Mouse (Mus musculus): ENCODE measurements at regions not wholly inside any gene's neighbourhood (a gene's known extent, or its start where the extent isn't known, plus 50 kb on each side); places are given as distances from the start of the nearest gene placed in this dataset.

GRCm38 (mm10) chr11:20445903-20446264 lies 97.2 kb upstream of the Sertad2 start:
- peak overlapping the region; percentile 24; the same call in 1 of the 2 replicates for H3K4me3 ChIP-seq (ENCODE audit: insufficient read depth, low read depth, low read length)
- no peaks in the 10 kb centered on the region for H3K36me3 ChIP-seq (ENCODE audit: control insufficient read depth, insufficient read depth, low read length)
- H3K27ac ChIP-seq (ENCODE audit: insufficient read depth, low read depth, low read length), result no peak overlapping the region
- peak; percentile 72 for DNase-seq
- H3K4me1 ChIP-seq (ENCODE audit: control insufficient read depth, insufficient read depth, low read length), result no peaks in the 10 kb centered on the region
- TF ChIP-seq CTCF (conservative IDR thresholded peaks at IDR 0.05; ENCODE audit: insufficient read depth, insufficient read length, low read depth, low read length), result peak; percentile 86
- no peak for TF ChIP-seq POLR2A (IDR thresholded peaks at IDR 0.05; ENCODE audit: low read depth, low read length)
- 3% methylated on average over 6 of the region's 6 CpGs for WGBS
- H3K27me3 ChIP-seq (replicated peaks; ENCODE audit: control insufficient read depth, insufficient read depth, low read length), result no peaks in the 10 kb centered on the region

GRCm38 (mm10) chr11:20452901-20453300 lies 90.2 kb upstream of the Sertad2 start:
- DNase-seq, result peak; percentile 91
- no peaks in the 10 kb centered on the region for H3K36me3 ChIP-seq (ENCODE audit: control insufficient read depth, insufficient read depth, low read length)
- no peak for TF ChIP-seq POLR2A (IDR thresholded peaks at IDR 0.05; ENCODE audit: low read depth, low read length)
- TF ChIP-seq CTCF (conservative IDR thresholded peaks at IDR 0.05; ENCODE audit: insufficient read depth, insufficient read length, low read depth, low read length), result no peak
- H3K4me1 ChIP-seq (ENCODE audit: control insufficient read depth, insufficient read depth, low read length), result peaks cover 12% of the 10 kb centered on the region; the same call in 1 of the 2 replicates
- peak overlapping the region; percentile 54 for H3K4me3 ChIP-seq (ENCODE audit: insufficient read depth, low read depth, low read length)
- WGBS, result 42% methylated on average over 4 of the region's 4 CpGs
- H3K27me3 ChIP-seq (replicated peaks; ENCODE audit: control insufficient read depth, insufficient read depth, low read length), result no peaks in the 10 kb centered on the region
- peak overlapping the region; percentile 97 for H3K27ac ChIP-seq (ENCODE audit: insufficient read depth, low read depth, low read length)

GRCm38 (mm10) chr11:20453786-20454185 lies 89.3 kb upstream of the Sertad2 start:
- Histone ChIP-seq H3K4me3 (ENCODE audit: insufficient read depth, low read depth, low read length) (peak overlapping the region; percentile 54; the same call in 1 of the 2 replicates), H3K36me3 (ENCODE audit: control insufficient read depth, insufficient read depth, low read length) (no peaks in the 10 kb centered on the region), H3K27ac (ENCODE audit: insufficient read depth, low read depth, low read length) (peak overlapping the region; percentile 97), H3K4me1 (ENCODE audit: control insufficient read depth, insufficient read depth, low read length) (peaks cover 12% of the 10 kb centered on the region; the same call in 1 of the 2 replicates), H3K27me3 (replicated peaks; ENCODE audit: control insufficient read depth, insufficient read depth, low read length) (no peaks in the 10 kb centered on the region)
- TF ChIP-seq POLR2A (IDR thresholded peaks at IDR 0.05; ENCODE audit: low read depth, low read length) (no peak), CTCF (conservative IDR thresholded peaks at IDR 0.05; ENCODE audit: insufficient read depth, insufficient read length, low read depth, low read length) (no peak)
- WGBS, result 50% methylated on average over 7 of the region's 7 CpGs
- DNase-seq, result peak; percentile 86

GRCm38 (mm10) chr11:20455085-20455864 lies 87.8 kb upstream of the Sertad2 start:
- WGBS, result under 1% methylated on average over 35 of the region's 35 CpGs
- TF ChIP-seq POLR2A (IDR thresholded peaks at IDR 0.05; ENCODE audit: low read depth, low read length), result no peak
- peak; percentile 96 for TF ChIP-seq CTCF (conservative IDR thresholded peaks at IDR 0.05; ENCODE audit: insufficient read depth, insufficient read length, low read depth, low read length)
- H3K4me1 ChIP-seq (ENCODE audit: control insufficient read depth, insufficient read depth, low read length), result peaks cover 16% of the 10 kb centered on the region
- no peaks in the 10 kb centered on the region for H3K36me3 ChIP-seq (ENCODE audit: control insufficient read depth, insufficient read depth, low read length)
- H3K27me3 ChIP-seq (replicated peaks; ENCODE audit: control insufficient read depth, insufficient read depth, low read length), result no peaks in the 10 kb centered on the region
- H3K27ac ChIP-seq (ENCODE audit: insufficient read depth, low read depth, low read length), result no peak overlapping the region
- H3K4me3 ChIP-seq (ENCODE audit: insufficient read depth, low read depth, low read length), result peak overlapping the region; percentile 59
- DNase-seq, result peak; percentile 90

DNA sequence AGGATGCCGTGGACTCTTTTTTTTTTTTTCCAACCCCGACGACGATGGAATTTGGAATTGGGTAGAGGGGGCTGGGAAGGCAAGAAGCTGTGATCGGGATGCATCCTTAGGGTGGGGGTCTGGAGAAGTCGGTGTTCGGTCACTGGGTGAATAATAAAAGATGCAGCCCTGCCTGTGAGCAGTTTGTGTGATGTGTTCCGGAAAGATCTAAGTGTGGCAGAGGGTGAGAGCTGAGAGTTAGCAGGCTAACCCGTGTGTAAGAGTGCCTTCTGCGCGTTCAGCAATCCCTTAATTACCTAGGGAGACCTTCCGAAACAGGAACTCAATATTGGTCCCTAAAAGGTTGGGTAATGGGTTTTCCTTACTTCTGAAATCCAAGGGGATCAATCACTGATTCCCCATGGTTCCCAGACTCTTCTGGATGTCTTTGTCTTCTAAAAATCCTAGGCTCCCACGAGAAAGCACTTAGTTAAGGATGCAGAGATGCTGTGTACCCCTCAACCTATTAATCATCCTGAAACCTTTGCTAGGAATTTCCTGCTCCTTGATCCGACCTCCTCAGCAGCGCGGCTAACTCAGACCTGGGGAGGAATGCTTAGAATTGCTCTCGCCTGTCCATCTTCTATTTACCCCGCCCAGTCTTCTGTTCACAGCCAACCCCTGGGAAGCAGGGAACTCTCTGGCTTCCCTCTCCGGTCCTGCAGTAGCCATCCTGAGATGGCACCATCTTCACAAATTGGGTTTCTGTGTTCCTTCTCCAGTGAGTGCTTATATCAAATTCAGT lies 87.0 kb upstream of the Sertad2 start:
- Histone ChIP-seq H3K4me1 (ENCODE audit: control insufficient read depth, insufficient read depth, low read length) (peaks cover 24% of the 10 kb centered on the region), H3K4me3 (ENCODE audit: insufficient read depth, low read depth, low read length) (peak overlapping the region; percentile 59), H3K27ac (ENCODE audit: insufficient read depth, low read depth, low read length) (no peak overlapping the region), H3K36me3 (ENCODE audit: control insufficient read depth, insufficient read depth, low read length) (no peaks in the 10 kb centered on the region), H3K27me3 (replicated peaks; ENCODE audit: control insufficient read depth, insufficient read depth, low read length) (no peaks in the 10 kb centered on the region)
- TF ChIP-seq POLR2A (IDR thresholded peaks at IDR 0.05; ENCODE audit: low read depth, low read length) (no peak), CTCF (conservative IDR thresholded peaks at IDR 0.05; ENCODE audit: insufficient read depth, insufficient read length, low read depth, low read length) (no peak)
- WGBS, result 17% methylated on average over 19 of the region's 19 CpGs
- peak; percentile 69 for DNase-seq

- Histone ChIP-seq H3K4me1 (ENCODE audit: control insufficient read depth, insufficient read depth, low read length) (peaks cover 28% of the 10 kb centered on the region), H3K36me3 (ENCODE audit: control insufficient read depth, insufficient read depth, low read length) (no peaks in the 10 kb centered on the region), H3K4me3 (ENCODE audit: insufficient read depth, low read depth, low read length) (no peak overlapping the region), H3K27ac (ENCODE audit: insufficient read depth, low read depth, low read length) (no peak overlapping the region), H3K27me3 (replicated peaks; ENCODE audit: control insufficient read depth, insufficient read depth, low read length) (no peaks in the 10 kb centered on the region)
- WGBS, result 94% methylated on average over 8 of the region's 8 CpGs
- TF ChIP-seq CTCF (conservative IDR thresholded peaks at IDR 0.05; ENCODE audit: insufficient read depth, insufficient read length, low read depth, low read length) (no peak), POLR2A (IDR thresholded peaks at IDR 0.05; ENCODE audit: low read depth, low read length) (no peak)
- DNase-seq, result no peak
These were observed 83.9 kb upstream of the Sertad2 start for GRCm38 (mm10) chr11:20459140-20459539.

GRCm38 (mm10) chr11:20460501-20460921 lies 82.5 kb upstream of the Sertad2 start:
- H3K4me3 ChIP-seq (ENCODE audit: insufficient read depth, low read depth, low read length), result no peak overlapping the region
- H3K4me1 ChIP-seq (ENCODE audit: control insufficient read depth, insufficient read depth, low read length), result peaks cover 28% of the 10 kb centered on the region
- DNase-seq, result no peak
- WGBS, result 36% methylated on average over 7 of the region's 7 CpGs
- H3K27ac ChIP-seq (ENCODE audit: insufficient read depth, low read depth, low read length), result no peak overlapping the region
- H3K36me3 ChIP-seq (ENCODE audit: control insufficient read depth, insufficient read depth, low read length), result no peaks in the 10 kb centered on the region
- H3K27me3 ChIP-seq (replicated peaks; ENCODE audit: control insufficient read depth, insufficient read depth, low read length), result no peaks in the 10 kb centered on the region
- TF ChIP-seq POLR2A (IDR thresholded peaks at IDR 0.05; ENCODE audit: low read depth, low read length) (no peak), CTCF (conservative IDR thresholded peaks at IDR 0.05; ENCODE audit: insufficient read depth, insufficient read length, low read depth, low read length) (no peak)
